Mouse (Mus musculus): Measurements from ENCODE around the gene Exph5.
A peak's percentile ranks its signal among the peaks of the same experiment; 100 is the strongest.

The Exph5 gene

DNA sequence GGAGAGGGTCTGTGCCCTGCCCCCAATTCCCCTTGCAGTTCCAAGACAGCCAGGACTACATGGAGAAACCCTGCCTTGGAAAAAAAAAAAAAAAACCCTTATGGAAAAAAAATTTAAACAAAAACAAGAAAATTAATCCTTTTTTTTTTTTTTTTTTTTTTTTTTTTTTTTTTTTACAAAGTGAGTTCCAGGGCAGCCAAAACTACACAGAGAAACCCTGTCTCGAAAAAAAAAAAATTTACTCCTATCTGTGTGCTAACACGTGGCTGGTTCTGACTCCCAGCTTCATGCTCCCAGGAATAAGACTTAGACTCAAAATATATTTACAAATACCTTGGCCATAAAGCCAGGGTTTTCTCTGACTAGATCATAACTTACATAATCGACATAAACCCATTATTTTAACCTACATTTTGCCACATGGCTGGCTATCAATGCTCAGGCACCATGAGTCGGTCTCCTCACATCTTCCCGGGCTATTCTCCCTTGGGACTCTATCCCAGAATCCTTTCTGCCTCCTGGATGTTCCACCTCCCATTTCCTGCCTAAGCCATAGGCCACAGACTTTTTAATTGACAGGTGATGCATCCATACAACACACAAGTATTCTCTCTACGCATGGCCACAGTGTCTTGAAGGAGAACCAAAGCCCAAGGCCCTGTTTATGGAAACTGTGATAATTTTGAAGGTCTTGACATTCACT lies 102.7 kb downstream of the Exph5 start:
- DNase-seq (ENCODE audit: inconsistent age in 2 of 2, low spot score in 1 of 2): peak in 1 of 2 experiments; percentile 29

- DNase-seq (ENCODE audit: inconsistent age in 2 of 2, low spot score in 1 of 2): peak; percentile 87 to 95
Observed at GRCm38 (mm10) chr9:53404753-53405722, 103.6 kb downstream of the Exph5 start.

DNA sequence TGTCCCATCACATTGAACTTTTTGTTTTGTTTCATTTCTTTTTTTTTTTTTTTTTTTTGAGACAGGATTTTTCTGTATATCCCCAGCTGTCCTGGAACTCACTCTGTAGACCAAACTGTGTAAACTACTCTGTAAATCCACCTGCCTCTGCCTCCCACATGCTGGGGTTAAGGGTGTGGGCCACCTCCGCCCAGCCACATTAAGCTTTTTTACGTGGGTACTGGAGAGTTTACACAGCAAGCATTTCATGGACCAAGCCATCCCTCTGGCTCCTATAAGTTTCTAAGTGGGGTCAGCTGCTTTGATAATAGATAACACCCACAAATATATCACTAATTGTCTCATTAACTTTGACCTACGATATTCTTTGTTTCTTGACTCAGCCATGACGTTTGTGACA lies 107.1 kb downstream of the Exph5 start:
- no peak for DNase-seq (ENCODE audit: inconsistent age in 2 of 2, low spot score in 1 of 2)

DNA sequence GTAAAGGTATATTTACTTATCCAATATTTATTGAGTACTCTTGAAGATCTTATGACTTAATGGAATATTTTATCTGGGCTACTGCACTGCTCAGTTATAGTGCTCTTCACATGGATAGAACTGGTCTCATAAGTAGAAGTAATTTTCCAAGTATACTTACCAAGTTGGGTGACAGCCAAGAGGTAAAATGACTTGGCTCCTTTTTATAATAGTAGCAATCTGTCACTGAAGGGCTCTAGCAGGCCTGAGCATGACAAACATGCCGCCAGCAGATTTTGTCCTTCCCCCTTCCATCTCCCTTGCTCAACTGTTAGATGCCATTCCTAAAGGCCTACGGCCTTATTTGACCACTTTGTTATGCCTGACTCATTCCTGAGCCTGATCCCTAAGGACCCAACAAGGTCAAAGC lies 107.5 kb downstream of the Exph5 start:
- DNase-seq (ENCODE audit: inconsistent age in 2 of 2, low spot score in 1 of 2): peak in 1 of 2 experiments; percentile 58

DNA sequence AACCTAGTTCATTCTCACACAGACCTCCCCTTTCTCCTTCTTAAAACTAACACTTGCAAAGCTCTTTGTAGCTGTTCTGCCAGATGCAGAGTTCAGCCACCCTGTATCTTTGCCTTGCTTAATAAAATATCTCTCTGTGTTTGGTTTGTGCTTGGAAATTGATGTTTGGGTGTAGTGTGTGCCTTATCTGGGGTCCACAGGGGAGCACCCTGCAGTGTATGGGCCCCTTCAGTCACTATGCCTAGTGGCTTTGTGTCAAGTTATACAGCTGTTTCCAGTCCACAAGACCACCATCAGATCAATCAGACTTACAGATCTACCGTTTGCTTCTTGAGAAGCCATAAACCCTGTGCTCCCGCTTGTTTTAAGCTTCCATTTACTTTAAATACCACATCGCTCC lies 108.0 kb downstream of the Exph5 start:
- no peak for DNase-seq (ENCODE audit: inconsistent age in 2 of 2, low spot score in 1 of 2)

DNA sequence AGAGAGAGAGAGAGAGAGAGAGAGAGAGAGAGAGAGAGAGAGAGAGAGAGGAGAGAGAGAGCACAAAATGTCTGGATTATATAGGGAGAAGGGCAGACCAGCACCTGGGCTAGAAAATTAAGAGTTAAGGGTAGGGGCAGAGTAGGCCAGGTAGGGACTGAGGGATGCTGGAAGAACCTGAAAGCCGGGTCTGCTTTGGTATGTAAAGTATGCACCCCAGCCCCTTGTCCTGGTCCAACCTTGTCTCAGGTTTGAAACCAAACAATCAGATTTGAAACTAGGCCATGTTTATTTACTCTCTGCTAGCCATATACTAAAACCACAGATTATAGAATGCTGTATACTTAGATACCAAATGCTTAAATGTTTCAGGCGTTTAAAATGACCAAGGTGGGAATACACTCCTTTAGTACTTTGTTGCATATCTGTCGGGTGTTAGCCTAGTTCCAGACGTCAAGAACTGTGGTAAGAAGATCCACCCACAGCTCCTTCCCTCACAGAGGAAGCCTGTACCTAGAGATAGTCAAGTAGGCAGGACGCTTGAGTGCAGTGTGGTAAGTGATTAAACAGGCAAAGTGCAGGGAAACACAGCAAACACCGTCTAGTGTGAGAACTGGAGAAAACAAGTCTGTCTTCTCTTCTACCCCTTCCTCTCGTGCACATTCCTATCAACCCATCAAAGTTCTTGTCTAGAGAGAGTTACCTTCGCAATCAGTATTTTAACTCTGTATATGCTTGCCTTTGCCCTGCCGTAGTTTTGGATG lies 120.8 kb downstream of the Exph5 start:
- DNase-seq (ENCODE audit: inconsistent age in 2 of 2, low spot score in 1 of 2): no peak

- no peak for DNase-seq (ENCODE audit: inconsistent age in 2 of 2, low spot score in 1 of 2)
Observed at GRCm38 (mm10) chr9:53426726-53427125, 125.3 kb downstream of the Exph5 start.

Data from adrenal gland, adult (tissue).